Mouse (Mus musculus): Measurements from ENCODE around the gene Olfr392. TPM values are rescaled to one million over a fixed set of nuclear protein-coding genes. Genes with fewer than 3 reads are reported as not detected.

Gene Olfr392
- not detected for total RNA-seq (2021)
- polyA plus RNA-seq (2012; rRNA removed): not detected in 2 replicates
- long read RNA-seq: 0 reads

DNA sequence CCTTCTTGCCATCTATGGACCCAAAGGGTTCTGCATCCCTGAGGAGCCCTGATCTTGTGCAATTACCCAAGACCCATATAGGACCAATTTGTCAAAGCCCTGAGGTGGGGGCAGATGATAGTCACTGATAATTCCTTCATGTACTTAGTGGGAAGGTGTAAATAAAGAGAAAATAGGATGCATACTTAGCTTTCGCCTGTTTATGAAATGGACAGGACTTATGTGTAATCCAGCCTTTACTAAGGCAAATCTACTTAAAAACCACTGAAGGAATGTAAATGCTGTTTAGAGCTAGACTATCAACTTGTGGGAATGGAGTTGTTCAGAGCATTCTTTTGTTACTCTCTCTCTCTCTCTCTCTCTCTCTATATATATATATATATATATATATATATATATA lies at the start of gene Olfr392:
TSS of gene Olfr392 (minus strand) at position 101 of the 400 bp plus-strand sequence.
- DNase-seq: no peak
- Histone ChIP-seq H3K9ac (ENCODE audit: low read depth, low read length) (no peak within 1 kb of the TSS), H3K36me3 (ENCODE audit: control insufficient read depth, insufficient read depth, low read length) (no peaks in the 10 kb centered on the region), H3K27me3 (ENCODE audit: control insufficient read depth, insufficient read depth, low read length) (no peaks in the 10 kb centered on the region), H3K79me2 (replicated peaks; ENCODE audit: control insufficient read depth, insufficient read depth, low read length) (no peaks in the 10 kb centered on the region), H3K4me3 (no peak within 1 kb of the TSS), H3K4me1 (ENCODE audit: control insufficient read depth, insufficient read depth, low read length) (no peaks in the 10 kb centered on the region), H3K27ac (no peak within 1 kb of the TSS)
- intact Hi-C loops (cut with DNase I): no loop called here
- WGBS: 82% methylated on average over 1 of the region's 1 CpGs
- TF ChIP-seq CTCF (IDR thresholded peaks at IDR 0.05) (no peak), POLR2A (IDR thresholded peaks at IDR 0.05; ENCODE audit: insufficient read depth, low read depth, low read length) (no peak), EP300 (IDR thresholded peaks at IDR 0.05; ENCODE audit: insufficient read depth, low read depth, low read length) (no peak)

DNA sequence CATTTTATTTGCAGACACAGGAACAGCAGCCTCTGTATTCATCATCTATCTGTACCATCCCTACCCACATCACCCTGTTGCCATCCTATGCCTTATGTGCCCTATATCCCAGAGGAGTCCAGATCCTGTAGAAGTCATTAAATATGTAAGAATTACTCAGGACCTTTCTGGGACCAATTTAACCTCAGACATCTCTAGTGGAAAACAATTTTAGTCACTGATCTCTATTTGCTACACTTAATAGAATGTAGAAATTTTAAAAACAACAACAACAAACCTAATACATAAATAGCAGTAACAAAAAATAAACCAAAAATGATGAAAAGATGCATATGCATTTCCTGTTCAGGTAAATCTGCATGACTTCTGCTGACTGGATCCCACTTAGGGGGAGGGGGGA lies 34.5 kb upstream of the Olfr392 start, which contains the start of gene Olfr393:
TSS of gene Olfr393 (minus strand) at position 101 of the 400 bp plus-strand sequence.
- no peak within 1 kb of the TSS for H3K27ac ChIP-seq
- no peak within 1 kb of the TSS for H3K9ac ChIP-seq (ENCODE audit: low read depth, low read length)
- no peaks in the 10 kb centered on the region for H3K4me1 ChIP-seq (ENCODE audit: control insufficient read depth, insufficient read depth, low read length)
- no peak within 1 kb of the TSS for H3K4me3 ChIP-seq
- H3K36me3 ChIP-seq (ENCODE audit: control insufficient read depth, insufficient read depth, low read length): no peaks in the 10 kb centered on the region
- no peaks in the 10 kb centered on the region for H3K79me2 ChIP-seq (replicated peaks; ENCODE audit: control insufficient read depth, insufficient read depth, low read length)
- H3K27me3 ChIP-seq (ENCODE audit: control insufficient read depth, insufficient read depth, low read length): no peaks in the 10 kb centered on the region
- intact Hi-C loops (cut with DNase I): no loop called here
- no peak for TF ChIP-seq POLR2A (IDR thresholded peaks at IDR 0.05; ENCODE audit: insufficient read depth, low read depth, low read length)
- no peak for TF ChIP-seq EP300 (IDR thresholded peaks at IDR 0.05; ENCODE audit: insufficient read depth, low read depth, low read length)
- TF ChIP-seq CTCF (IDR thresholded peaks at IDR 0.05): no peak
- no peak for DNase-seq

DNA sequence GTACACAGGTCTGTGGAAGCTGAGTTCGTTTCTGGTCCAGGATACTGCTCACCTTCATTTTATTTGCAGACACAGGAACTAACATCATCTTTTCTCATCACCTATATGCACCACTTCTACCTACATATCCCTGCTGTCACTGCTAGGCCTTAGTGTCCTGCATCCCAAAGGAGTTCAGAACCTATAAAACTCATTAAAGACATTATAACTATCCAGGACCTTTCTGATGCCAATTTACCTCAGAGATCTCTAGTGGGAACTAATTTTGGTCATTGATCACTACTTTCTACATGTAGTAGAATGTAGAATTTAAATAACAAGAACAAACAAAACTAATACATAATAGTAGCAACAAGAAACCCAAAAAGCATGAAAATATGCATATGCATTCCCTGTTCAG lies 13.9 kb downstream of the Olfr392 start, which contains the start of gene Olfr391-ps:
TSS of gene Olfr391-ps (minus strand) at position 101 of the 400 bp plus-strand sequence.
- no peak for DNase-seq
- no peak within 1 kb of the TSS for H3K4me3 ChIP-seq
- intact Hi-C loops (cut with DNase I): no loop called here
- 10% methylated on average over 1 of the region's 1 CpGs for WGBS
- no peaks in the 10 kb centered on the region for H3K36me3 ChIP-seq (ENCODE audit: control insufficient read depth, insufficient read depth, low read length)
- H3K79me2 ChIP-seq (replicated peaks; ENCODE audit: control insufficient read depth, insufficient read depth, low read length): no peaks in the 10 kb centered on the region
- H3K4me1 ChIP-seq (ENCODE audit: control insufficient read depth, insufficient read depth, low read length): no peaks in the 10 kb centered on the region
- H3K9ac ChIP-seq (ENCODE audit: low read depth, low read length): no peak within 1 kb of the TSS
- H3K27ac ChIP-seq: no peak within 1 kb of the TSS
- no peak for TF ChIP-seq EP300 (IDR thresholded peaks at IDR 0.05; ENCODE audit: insufficient read depth, low read depth, low read length)
- TF ChIP-seq POLR2A (IDR thresholded peaks at IDR 0.05; ENCODE audit: insufficient read depth, low read depth, low read length): no peak
- no peak for TF ChIP-seq CTCF (IDR thresholded peaks at IDR 0.05)
- H3K27me3 ChIP-seq (ENCODE audit: control insufficient read depth, insufficient read depth, low read length): no peaks in the 10 kb centered on the region

DNA sequence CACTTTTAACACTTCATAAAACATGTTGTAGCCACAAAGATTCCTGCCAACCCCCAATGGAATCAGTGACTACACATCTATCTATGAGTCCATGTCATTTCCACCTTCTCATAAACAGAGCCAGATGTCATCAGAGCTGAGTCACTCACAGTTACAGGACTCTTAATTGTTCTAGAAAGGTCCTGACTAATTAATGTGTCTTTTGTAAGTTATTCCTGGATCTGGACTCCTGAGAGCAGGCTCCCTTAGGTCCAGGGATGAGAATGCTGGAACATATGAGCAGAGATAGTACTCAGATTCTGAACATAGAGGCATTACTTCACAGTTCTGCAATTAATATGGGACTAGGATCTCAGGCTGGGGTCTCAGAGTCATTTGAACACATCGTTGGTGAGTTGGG lies 34.2 kb downstream of the Olfr392 start, which contains the start of gene Olfr390:
TSS of gene Olfr390 (plus strand) at position 301 of the 400 bp plus-strand sequence.
- no peak for TF ChIP-seq POLR2A (IDR thresholded peaks at IDR 0.05; ENCODE audit: insufficient read depth, low read depth, low read length)
- no peak for TF ChIP-seq EP300 (IDR thresholded peaks at IDR 0.05; ENCODE audit: insufficient read depth, low read depth, low read length)
- no peak for TF ChIP-seq CTCF (IDR thresholded peaks at IDR 0.05)
- Histone ChIP-seq H3K79me2 (replicated peaks; ENCODE audit: control insufficient read depth, insufficient read depth, low read length) (no peaks in the 10 kb centered on the region), H3K27ac (no peak within 1 kb of the TSS), H3K4me3 (no peak within 1 kb of the TSS), H3K27me3 (ENCODE audit: control insufficient read depth, insufficient read depth, low read length) (no peaks in the 10 kb centered on the region), H3K9ac (ENCODE audit: low read depth, low read length) (no peak within 1 kb of the TSS), H3K36me3 (ENCODE audit: control insufficient read depth, insufficient read depth, low read length) (no peaks in the 10 kb centered on the region), H3K4me1 (ENCODE audit: control insufficient read depth, insufficient read depth, low read length) (no peaks in the 10 kb centered on the region)
- 54% methylated on average over 1 of the region's 1 CpGs for WGBS
- DNase-seq: no peak
- intact Hi-C loops (cut with DNase I): no loop called here

GRCm38 (mm10) chr11:73780613-73781012 lies 36.2 kb downstream of the Olfr392 start, which contains the start of gene Olfr389:
Olfr389 (minus strand) TSS chr11:73780713.
- H3K9ac ChIP-seq (ENCODE audit: low read depth, low read length): no peak within 1 kb of the TSS
- 82% methylated on average over 1 of the region's 1 CpGs for WGBS
- no peak for TF ChIP-seq EP300 (IDR thresholded peaks at IDR 0.05; ENCODE audit: insufficient read depth, low read depth, low read length)
- no peak for TF ChIP-seq POLR2A (IDR thresholded peaks at IDR 0.05; ENCODE audit: insufficient read depth, low read depth, low read length)
- TF ChIP-seq CTCF (IDR thresholded peaks at IDR 0.05): no peak
- no peaks in the 10 kb centered on the region for H3K36me3 ChIP-seq (ENCODE audit: control insufficient read depth, insufficient read depth, low read length)
- H3K27ac ChIP-seq: no peak within 1 kb of the TSS
- no peak within 1 kb of the TSS for H3K4me3 ChIP-seq
- intact Hi-C loops (cut with DNase I): no loop called here
- no peaks in the 10 kb centered on the region for H3K79me2 ChIP-seq (replicated peaks; ENCODE audit: control insufficient read depth, insufficient read depth, low read length)
- no peaks in the 10 kb centered on the region for H3K4me1 ChIP-seq (ENCODE audit: control insufficient read depth, insufficient read depth, low read length)
- no peaks in the 10 kb centered on the region for H3K27me3 ChIP-seq (ENCODE audit: control insufficient read depth, insufficient read depth, low read length)
- DNase-seq: no peak

Other genes starting within 250 kb of the Olfr392 start
- not detected for gene Olfr385, start 224.0 kb downstream of the Olfr392 start, total RNA-seq (2021)
- not detected in 2 replicates for gene Olfr385, start 224.0 kb downstream of the Olfr392 start, polyA plus RNA-seq (2012; rRNA removed)
- not detected for gene Olfr384, start 218.5 kb downstream of the Olfr392 start, total RNA-seq (2021)
- gene Olfr384, start 218.5 kb downstream of the Olfr392 start, polyA plus RNA-seq (2012; rRNA removed): not detected in 2 replicates
- not detected for gene Zfp735, start 128.3 kb downstream of the Olfr392 start, total RNA-seq (2021)
- gene Zfp735, start 128.3 kb downstream of the Olfr392 start, polyA plus RNA-seq (2012; rRNA removed): not detected in 2 replicates
- not detected for gene Olfr389, start 36.3 kb downstream of the Olfr392 start, total RNA-seq (2021)
- gene Olfr389, start 36.3 kb downstream of the Olfr392 start, polyA plus RNA-seq (2012; rRNA removed): not detected in 2 replicates
- gene Olfr390, start 34.1 kb downstream of the Olfr392 start, total RNA-seq (2021): not detected
- not detected in 2 replicates for gene Olfr390, start 34.1 kb downstream of the Olfr392 start, polyA plus RNA-seq (2012; rRNA removed)
- not detected for gene Olfr391-ps, start 14.0 kb downstream of the Olfr392 start, total RNA-seq (2021)
- not detected in 2 replicates for gene Olfr391-ps, start 14.0 kb downstream of the Olfr392 start, polyA plus RNA-seq (2012; rRNA removed)
- gene Olfr393, start 34.4 kb upstream of the Olfr392 start, total RNA-seq (2021): not detected
- gene Olfr393, start 34.4 kb upstream of the Olfr392 start, polyA plus RNA-seq (2012; rRNA removed): not detected in 2 replicates
- not detected for gene Olfr394, start 73.7 kb upstream of the Olfr392 start, total RNA-seq (2021)
- gene Olfr394, start 73.7 kb upstream of the Olfr392 start, polyA plus RNA-seq (2012; rRNA removed): not detected in 2 replicates
- not detected for gene Olfr395, start 92.2 kb upstream of the Olfr392 start, total RNA-seq (2021)
- not detected in 2 replicates for gene Olfr395, start 92.2 kb upstream of the Olfr392 start, polyA plus RNA-seq (2012; rRNA removed)
- not detected for gene Olfr23, start 119.6 kb upstream of the Olfr392 start, total RNA-seq (2021)
- gene Olfr23, start 119.6 kb upstream of the Olfr392 start, polyA plus RNA-seq (2012; rRNA removed): not detected in 2 replicates
- not detected for gene Olfr397, start 143.8 kb upstream of the Olfr392 start, total RNA-seq (2021)
- gene Olfr397, start 143.8 kb upstream of the Olfr392 start, polyA plus RNA-seq (2012; rRNA removed): not detected in 2 replicates
- gene Olfr398, start 173.4 kb upstream of the Olfr392 start, total RNA-seq (2021): not detected
- not detected in 2 replicates for gene Olfr398, start 173.4 kb upstream of the Olfr392 start, polyA plus RNA-seq (2012; rRNA removed)
- gene Olfr139, start 239.5 kb upstream of the Olfr392 start, total RNA-seq (2021): not detected
- gene Olfr139, start 239.5 kb upstream of the Olfr392 start, polyA plus RNA-seq (2012; rRNA removed): not detected in 2 replicates
- not detected for gene Olfr399, start 239.6 kb upstream of the Olfr392 start, total RNA-seq (2021)
- not detected in 2 replicates for gene Olfr399, start 239.6 kb upstream of the Olfr392 start, polyA plus RNA-seq (2012; rRNA removed)

All from heart, adult 2 months (tissue).